Mouse (Mus musculus) forebrain, embryonic 11.5 days (tissue): Measurements from ENCODE around the gene Slc39a2. TPM values are rescaled to one million over a fixed set of nuclear protein-coding genes. Genes with fewer than 3 reads are reported as not detected.

Experiments
- ATAC-seq: fragments of 200-750 bp; cut with Nextera tagmentation; replicated peaks from 2 replicates; pipeline ENCODE4 v1.8.0; 2017; ENCODE audit warnings: moderate TSS enrichment; ENCODE audit not compliant: low FRiP score
- DNase-seq: peaks from one replicate; pipeline ENCODE4 v3.0.0-alpha.2; 2017; ENCODE audit warnings: low spot score
- H3K27ac ChIP-seq: fragments of 300-500 bp; sonication (generic); 2 replicates; pipeline ENCODE4 v1.5.1; 2014; ENCODE audit warnings: low read depth, low read length
- H3K27me3 ChIP-seq: fragments of 300-500 bp; sonication (generic); 2 replicates; pipeline ENCODE4 v1.6.1; 2014; ENCODE audit warnings: mild to moderate bottlenecking, low read length, mixed read lengths; ENCODE audit not compliant: control insufficient read depth, insufficient read depth
- H3K36me3 ChIP-seq: fragments of 300-500 bp; sonication (generic); 2 replicates; pipeline ENCODE4 v1.6.1; 2014; ENCODE audit warnings: mild to moderate bottlenecking, low read length, moderate library complexity, mixed read lengths; ENCODE audit not compliant: control insufficient read depth, insufficient read depth
- H3K4me1 ChIP-seq: fragments of 300-500 bp; sonication (generic); replicated peaks from 2 replicates; pipeline ENCODE4 v1.6.1; 2014; ENCODE audit warnings: low read length, mixed read lengths; ENCODE audit not compliant: control insufficient read depth, insufficient read depth
- H3K4me2 ChIP-seq: fragments of 300-500 bp; sonication (generic); 2 replicates; pipeline ENCODE4 v1.6.1; 2014; ENCODE audit warnings: low read depth, mild to moderate bottlenecking, low read length, moderate library complexity, mixed read lengths; ENCODE audit not compliant: severe bottlenecking
- H3K4me3 ChIP-seq: fragments of 300-500 bp; sonication (generic); 2 replicates; pipeline ENCODE4 v1.5.1; 2014; ENCODE audit warnings: low read depth, low read length
- H3K9ac ChIP-seq: fragments of 300-500 bp; sonication (generic); 2 replicates; pipeline ENCODE4 v1.6.1; 2014; ENCODE audit warnings: low read length
- H3K9me3 ChIP-seq: fragments of 300-500 bp; sonication (generic); 2 replicates; pipeline ENCODE4 v1.6.1; 2016; ENCODE audit warnings: low read length, mixed read lengths; ENCODE audit not compliant: control insufficient read depth
- WGBS: fragments of 180-500 bp; shearing (Covaris S2); extraction: QIAGEN DNeasy Blood & Tissue Kit; methylation state at CpG from one replicate; pipeline ENCODE4 v1.1.7; 2014; 5-methylcytosine and 5-hydroxymethylcytosine counted together
- polyA plus RNA-seq: library from polyadenylated mRNA; unstranded; fragments of >200 nt; fragmentation: Nextera tagmentation; extraction: Ambion mirVana; gene quantifications from 2 replicates; pipeline ENCODE4 v1.2.1, GENCODE M21; 2014

The Slc39a2 gene
- polyA plus RNA-seq, 1 experiment from 2014 or later: 0.45 TPM

DNA sequence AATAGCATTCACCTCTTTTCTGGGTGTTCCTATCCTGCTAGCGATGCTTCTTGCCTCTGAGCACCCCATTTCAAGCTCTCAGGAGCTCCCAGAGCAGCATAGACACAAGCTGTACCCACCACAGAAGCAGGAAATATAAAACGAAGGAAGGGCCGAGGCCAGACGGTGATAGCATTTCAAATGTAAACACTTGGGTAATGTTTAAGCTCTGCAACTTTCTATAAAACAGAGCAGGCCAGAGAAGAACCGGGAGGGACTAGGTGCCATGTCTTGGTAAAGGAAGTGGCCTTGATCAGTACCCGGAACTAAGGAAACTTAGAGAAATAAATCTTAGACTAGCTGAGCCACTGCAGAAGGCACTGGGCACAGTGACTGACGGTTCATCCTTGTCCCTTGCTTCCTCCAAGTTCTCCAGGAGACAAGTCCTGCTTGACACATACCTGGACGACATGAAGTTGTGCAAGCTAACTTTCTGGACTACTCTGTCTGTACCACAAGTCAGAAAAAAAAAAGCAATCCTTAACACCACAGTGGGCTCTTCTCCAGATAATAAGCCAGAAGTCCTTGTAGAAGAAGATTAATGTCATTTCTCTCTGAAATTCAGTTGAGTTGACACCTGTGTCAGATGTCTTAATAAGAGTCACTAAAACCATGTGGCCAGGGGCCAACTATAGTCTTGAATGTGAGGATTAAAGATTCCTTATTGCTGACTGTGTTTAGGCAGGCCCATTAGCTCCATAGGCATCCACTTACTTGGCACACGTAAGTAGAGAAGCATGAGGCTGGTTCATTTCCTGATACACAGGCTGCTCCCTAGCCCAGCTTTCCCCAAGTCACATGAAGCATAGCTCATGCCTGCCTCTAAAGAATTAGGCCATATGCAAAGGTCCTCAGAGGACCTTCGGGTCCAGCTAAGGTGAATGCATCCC, 39.7 kb downstream of the Slc39a2 start:
- no peak for DNase-seq
- Histone ChIP-seq H3K4me2 (no peak overlapping the region), H3K9me3 (no peaks in the 10 kb centered on the region), H3K9ac (no peak overlapping the region), H3K4me1 (no peaks in the 10 kb centered on the region), H3K27ac (no peak overlapping the region), H3K27me3 (no peaks in the 10 kb centered on the region), H3K4me3 (no peak overlapping the region), H3K36me3 (no peaks in the 10 kb centered on the region)
- WGBS: 81% methylated on average over 10 of the region's 10 CpGs
- no peak for ATAC-seq

DNA sequence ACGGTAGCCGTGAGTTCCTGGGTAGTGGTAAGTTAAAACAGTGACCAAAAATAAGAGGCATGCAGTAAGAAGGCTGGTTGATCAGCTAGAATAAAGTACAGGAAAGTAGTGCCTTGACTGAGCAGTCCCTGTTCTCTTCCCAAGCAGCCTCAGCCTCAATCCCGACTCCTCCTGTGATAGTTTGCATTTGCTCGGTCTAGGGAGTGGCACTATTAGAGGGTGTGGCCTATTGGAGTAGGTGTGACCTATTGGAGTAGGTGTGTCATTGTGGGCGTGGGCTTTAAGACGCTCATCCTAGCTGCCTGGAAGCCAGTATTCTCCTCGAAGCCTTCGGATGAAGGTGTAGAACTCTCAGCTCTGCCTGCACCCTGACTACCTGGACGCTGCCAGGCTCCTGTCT, 46.3 kb downstream of the Slc39a2 start:
- 83% methylated on average over 9 of the region's 9 CpGs for WGBS

DNA sequence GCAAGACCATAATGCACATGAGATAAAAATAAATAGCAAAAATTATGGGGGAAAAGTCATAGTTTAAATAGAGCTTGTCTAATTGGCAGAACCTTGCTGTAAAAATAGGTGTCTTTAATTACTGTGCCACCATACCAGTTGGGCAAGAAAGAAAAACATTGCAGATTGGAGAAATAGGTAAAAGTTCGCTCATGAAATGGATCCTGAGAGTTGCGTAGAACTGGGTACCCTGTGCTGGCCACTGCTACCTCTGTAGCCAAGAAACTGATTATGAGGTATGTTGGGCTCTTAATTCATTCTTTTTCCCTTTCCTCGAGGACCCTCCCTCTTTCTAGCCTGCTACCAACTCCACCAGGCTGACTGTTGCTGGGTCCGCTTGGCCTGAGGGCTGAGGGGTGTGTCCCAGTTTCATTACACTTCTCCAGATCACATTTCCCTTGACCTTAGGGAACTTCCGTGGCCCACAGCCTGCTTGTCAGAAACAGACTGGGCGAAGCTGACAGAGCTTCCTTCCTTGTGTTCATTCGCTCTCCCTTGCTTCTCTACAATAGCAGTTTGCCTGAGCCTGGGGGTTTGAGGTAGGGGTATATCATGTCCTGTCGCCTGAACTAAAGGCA, 48.4 kb downstream of the Slc39a2 start:
- no peak overlapping the region for H3K9ac ChIP-seq
- no peaks in the 10 kb centered on the region for H3K36me3 ChIP-seq
- H3K4me3 ChIP-seq: no peak overlapping the region
- H3K27me3 ChIP-seq: no peaks in the 10 kb centered on the region
- 44% methylated on average over 8 of the region's 8 CpGs for WGBS
- H3K4me2 ChIP-seq: no peak overlapping the region
- ATAC-seq: no peak
- H3K4me1 ChIP-seq: no peaks in the 10 kb centered on the region
- DNase-seq: no peak
- no peak overlapping the region for H3K27ac ChIP-seq
- no peaks in the 10 kb centered on the region for H3K9me3 ChIP-seq

More for the DNA sequence above, 46.3 kb downstream of the Slc39a2 start:
- no peaks in the 10 kb centered on the region for H3K27me3 ChIP-seq
- no peaks in the 10 kb centered on the region for H3K36me3 ChIP-seq
- ATAC-seq (no peak), DNase-seq (no peak)
- H3K4me2 ChIP-seq: no peak overlapping the region
- no peak overlapping the region for H3K9ac ChIP-seq
- no peak overlapping the region for H3K4me3 ChIP-seq
- no peaks in the 10 kb centered on the region for H3K4me1 ChIP-seq
- H3K9me3 ChIP-seq: no peaks in the 10 kb centered on the region
- H3K27ac ChIP-seq: no peak overlapping the region

DNA sequence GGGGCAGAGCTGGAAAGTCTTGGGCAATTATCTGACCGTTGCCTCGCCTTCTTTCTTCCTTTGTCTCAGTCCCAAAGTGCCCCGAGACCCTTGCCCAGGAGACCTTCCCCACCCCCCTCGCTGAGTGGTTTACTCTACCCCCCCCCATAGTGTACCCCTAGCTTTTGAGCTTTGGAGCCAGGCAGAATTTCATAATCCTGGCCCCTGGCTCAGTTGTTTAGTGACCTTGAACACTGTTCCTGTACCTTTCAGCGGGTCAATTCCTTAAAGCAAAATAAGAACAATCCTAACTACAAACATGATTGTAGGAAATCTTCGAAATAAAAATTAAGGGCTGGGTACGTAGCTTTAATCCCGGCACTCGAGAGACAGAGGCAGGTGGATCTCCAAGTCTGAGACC, 48.9 kb downstream of the Slc39a2 start:
- 53% methylated on average over 9 of the region's 9 CpGs for WGBS
- no peak overlapping the region for H3K27ac ChIP-seq
- H3K9me3 ChIP-seq: no peaks in the 10 kb centered on the region

DNA sequence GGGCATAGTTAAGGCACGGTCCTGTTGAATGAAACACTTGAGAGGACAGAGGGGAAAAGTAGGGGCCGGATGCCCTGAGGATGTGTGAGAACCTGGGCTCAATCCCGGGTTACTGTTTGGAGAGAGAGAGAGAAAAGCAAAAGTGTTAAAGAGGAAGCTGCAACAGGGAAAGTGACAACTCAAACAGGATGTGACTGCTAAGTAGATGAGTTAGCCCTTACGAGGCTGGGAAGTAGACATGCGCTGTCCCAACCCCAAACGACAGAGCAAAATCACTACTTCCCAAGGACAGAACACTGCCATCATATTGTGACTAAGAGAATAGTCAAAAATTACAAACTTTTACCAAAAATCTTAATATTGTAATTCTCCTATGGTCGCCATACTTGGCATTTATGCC, 49.5 kb downstream of the Slc39a2 start:
- ATAC-seq: no peak
- 78% methylated on average over 7 of the region's 7 CpGs for WGBS

More for the DNA sequence above, 48.9 kb downstream of the Slc39a2 start:
- H3K4me3 ChIP-seq: no peak overlapping the region
- no peaks in the 10 kb centered on the region for H3K36me3 ChIP-seq
- ATAC-seq (no peak), DNase-seq (no peak)
- H3K27me3 ChIP-seq: no peaks in the 10 kb centered on the region
- no peak overlapping the region for H3K9ac ChIP-seq
- no peaks in the 10 kb centered on the region for H3K4me1 ChIP-seq
- no peak overlapping the region for H3K4me2 ChIP-seq

DNA sequence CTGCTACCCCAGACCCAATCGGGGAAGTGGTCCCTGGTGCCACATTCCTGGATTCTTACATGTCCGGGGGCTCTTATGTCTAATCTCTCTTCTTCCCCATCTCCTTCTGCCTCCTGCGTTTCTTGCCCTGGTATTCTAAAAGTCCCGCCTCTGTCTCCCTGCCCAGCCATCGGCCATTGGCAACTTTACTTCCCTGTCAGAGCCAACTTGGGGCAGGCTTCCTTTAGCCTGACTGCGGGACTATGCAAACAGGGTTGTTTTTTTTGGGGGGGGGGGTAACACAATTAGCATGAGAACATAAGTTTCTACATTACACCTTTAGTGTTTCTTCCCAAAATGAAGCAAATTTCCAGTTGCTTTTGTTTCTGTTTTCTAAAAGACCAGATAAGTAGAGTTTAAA, 50.6 kb downstream of the Slc39a2 start:
- DNase-seq: no peak
- no peak for ATAC-seq
- Histone ChIP-seq H3K9me3 (no peaks in the 10 kb centered on the region), H3K4me1 (no peaks in the 10 kb centered on the region), H3K27ac (no peak overlapping the region), H3K4me2 (no peak overlapping the region), H3K4me3 (no peak overlapping the region), H3K36me3 (no peaks in the 10 kb centered on the region), H3K27me3 (no peaks in the 10 kb centered on the region), H3K9ac (no peak overlapping the region)
- 90% methylated on average over 6 of the region's 6 CpGs for WGBS

More for the DNA sequence above, 49.5 kb downstream of the Slc39a2 start:
- no peaks in the 10 kb centered on the region for H3K36me3 ChIP-seq
- no peak for DNase-seq
- no peak overlapping the region for H3K4me2 ChIP-seq
- H3K4me3 ChIP-seq: no peak overlapping the region
- no peaks in the 10 kb centered on the region for H3K9me3 ChIP-seq
- H3K27ac ChIP-seq: no peak overlapping the region
- no peaks in the 10 kb centered on the region for H3K27me3 ChIP-seq
- H3K4me1 ChIP-seq: no peaks in the 10 kb centered on the region
- no peak overlapping the region for H3K9ac ChIP-seq

Other genes with a start within 250 kb of the Slc39a2 start
- not detected in 2 replicates for gene Gm17079, start 197.4 kb upstream of the Slc39a2 start, polyA plus RNA-seq
- not detected in 2 replicates for gene Gm5800, start 175.7 kb upstream of the Slc39a2 start, polyA plus RNA-seq
- gene Ang4, start 119.3 kb upstream of the Slc39a2 start, polyA plus RNA-seq: not detected in 2 replicates
- not detected in 2 replicates for gene AY358078, start 92.8 kb upstream of the Slc39a2 start, polyA plus RNA-seq
- gene Ear6, start 39.2 kb upstream of the Slc39a2 start, polyA plus RNA-seq: not detected in 2 replicates
- gene Mettl17, start 8.0 kb upstream of the Slc39a2 start, polyA plus RNA-seq: 48.1 and 60.0 TPM in 2 replicates
- gene Ndrg2, start 21.3 kb downstream of the Slc39a2 start, polyA plus RNA-seq: 8.9 and 11.2 TPM in 2 replicates
- gene Tppp2, start 25.5 kb downstream of the Slc39a2 start, polyA plus RNA-seq: not detected in 2 replicates
- gene Rnase13, start 29.9 kb downstream of the Slc39a2 start, polyA plus RNA-seq: not detected in 2 replicates
- gene Arhgef40, start 91.8 kb downstream of the Slc39a2 start, polyA plus RNA-seq: 93.3 and 99.7 TPM in 2 replicates
- gene Tmem253, start 122.8 kb downstream of the Slc39a2 start, polyA plus RNA-seq: 0.92 and 0.95 TPM in 2 replicates
- gene Zfp219, start 127.8 kb downstream of the Slc39a2 start, polyA plus RNA-seq: 105 and 116 TPM in 2 replicates
- gene Olfr221, start 149.6 kb downstream of the Slc39a2 start, polyA plus RNA-seq: not detected in 2 replicates
- 937 and 1,003 TPM in 2 replicates for gene Hnrnpc, start 211.1 kb downstream of the Slc39a2 start, polyA plus RNA-seq
- gene Rpgrip1, start 217.8 kb downstream of the Slc39a2 start, polyA plus RNA-seq: 108 and 109 TPM in 2 replicates